19 mouse cellular contexts compared by ENCODE assay signal in genomic region chr7:78379784-78380183, GRCm38 (mm10).
DNase-seq lines count a peak whose midpoint lies in the region; ATAC-seq lines count a peak whose summit lies in the region.
"Had no signal": no experiment of that assay in that cellular context is flagged by ENCODE, and none has a peak within 500 bp of the region (broad histone marks: within the 10 kb centered on the region; RNA-seq: fewer than 3 reads in every experiment).

No protein-coding gene starts in this region.

- ATAC-seq in cerebellum, adult (ENCODE audit: insufficient number of reproducible peaks, low FRiP score, low TSS enrichment): peak; percentile 50; the same call in 1 of the 2 replicates
- ATAC-seq: CD4-positive, CD25-positive, alpha-beta regulatory T cell, adult 4 months; forebrain, embryonic 16.5 days; hindbrain, embryonic 16.5 days had no signal

- no peak for DNase-seq in cerebellum, postnatal 4 days (ENCODE audit: low spot score in 2 of 2)
- peak; percentile 82 for DNase-seq in cerebellum, adult 11-12 months
- peak; percentile 89 for DNase-seq in cerebellum, adult 9-10 months
- peak; percentile 76 to 79 for DNase-seq in cerebellum, postnatal 25 days
- no peak for DNase-seq in left cerebral cortex, adult 8-10 months (ENCODE audit: low spot score in 2 of 2)
- DNase-seq in urinary bladder, postnatal 36 days (ENCODE audit: low spot score in 2 of 2): no peak
- no peak for DNase-seq in right cerebral cortex, adult 2 months (ENCODE audit: low spot score in 2 of 2)
- DNase-seq: adrenal gland, adult 8-10 months; adrenal gland, postnatal 36 days; B cell, adult 2 months; gastrocnemius, adult 2 months; gastrocnemius, postnatal 25 days; heart, postnatal 10 days; heart, postnatal 4 days; kidney, adult 11 months had no signal

Comparison
In these comparisons a context has a peak if more than half of its experiments do, and no peak if none do; other contexts are left out.
1. DNase-seq: peak in cerebellum, adult 11-12 months (single experiment), cerebellum, adult 9-10 months (single experiment) and cerebellum, postnatal 25 days (2 of 2); none in cerebellum, postnatal 4 days (0 of 2), left cerebral cortex, adult 8-10 months (0 of 2), urinary bladder, postnatal 36 days (0 of 2) and right cerebral cortex, adult 2 months (0 of 2).